In the genomic region with DNA sequence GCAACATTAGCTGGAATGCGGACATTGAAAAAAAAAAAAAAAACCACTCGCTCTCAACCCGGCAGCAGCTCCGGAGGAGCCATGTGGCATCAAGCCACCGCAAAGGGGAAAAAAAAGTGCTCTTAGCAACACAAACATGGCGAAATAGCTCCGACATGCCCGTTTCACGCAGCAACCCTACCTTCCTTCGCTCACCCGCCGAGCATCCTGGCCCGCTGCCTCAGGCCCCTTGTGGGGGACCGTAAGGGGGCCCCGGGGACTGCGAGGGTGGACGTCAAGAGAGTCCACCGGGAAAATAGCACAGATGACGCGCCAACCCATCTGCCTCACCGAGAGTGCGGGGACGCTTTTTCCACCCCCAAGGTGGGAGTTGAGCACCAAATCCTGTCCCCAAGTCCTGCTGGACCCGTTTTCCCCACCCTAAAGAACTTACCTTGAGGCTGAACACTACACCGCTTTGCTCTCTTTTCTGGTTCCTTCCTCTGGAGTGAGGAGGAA, we compare ENCODE assay signal across 8 mouse cellular contexts.
DNase-seq lines count a peak whose midpoint lies in the region; ATAC-seq and TF ChIP-seq lines count a peak whose summit lies in the region.

No protein-coding gene starts in this region.

- no peak for TF ChIP-seq POLR2A in testis, adult 2 months (IDR thresholded peaks at IDR 0.05; ENCODE audit: control insufficient read depth, low read depth, low read length)

- under 1% methylated on average over 25 of the region's 25 CpGs for WGBS in hindbrain, postnatal 0 days
- under 1% methylated on average over 25 of the region's 25 CpGs for WGBS in limb, embryonic 12.5 days
- 0% methylated on average over 25 of the region's 25 CpGs for WGBS in midbrain, embryonic 14.5 days

- H3K9me3 ChIP-seq in hindbrain, postnatal 0 days (ENCODE audit: low read length): no peaks in the 10 kb centered on the region
- no peaks in the 10 kb centered on the region for H3K9me3 ChIP-seq in limb, embryonic 12.5 days
- H3K9me3 ChIP-seq in midbrain, embryonic 14.5 days (ENCODE audit: control insufficient read depth, low read length): no peaks in the 10 kb centered on the region

- peak; percentile 10; the same call in 1 of the 2 replicates for ATAC-seq in hindbrain, postnatal 0 days
- no peak for ATAC-seq in limb, embryonic 12.5 days (ENCODE audit: insufficient number of reproducible peaks, insufficient read depth, low FRiP score, low TSS enrichment, low read depth)
- no peak for ATAC-seq in midbrain, embryonic 14.5 days (ENCODE audit: low FRiP score, low TSS enrichment)

- H3K4me1 ChIP-seq in hindbrain, postnatal 0 days (ENCODE audit: insufficient read depth, low read length): peaks cover 10% of the 10 kb centered on the region; the same call in 1 of the 2 replicates
- peaks cover 32% of the 10 kb centered on the region for H3K4me1 ChIP-seq in limb, embryonic 12.5 days (replicated peaks)
- H3K4me1 ChIP-seq in midbrain, embryonic 14.5 days (ENCODE audit: control insufficient read depth, insufficient read depth, low read length): peaks cover 32% of the 10 kb centered on the region
- H3K4me1 ChIP-seq in testis, adult 2 months (ENCODE audit: control insufficient read depth, insufficient read depth, low read length): peaks cover 20% of the 10 kb centered on the region

- no peaks in the 10 kb centered on the region for H3K36me3 ChIP-seq in hindbrain, postnatal 0 days (ENCODE audit: insufficient read depth, low read length)
- no peaks in the 10 kb centered on the region for H3K36me3 ChIP-seq in limb, embryonic 12.5 days
- no peaks in the 10 kb centered on the region for H3K36me3 ChIP-seq in midbrain, embryonic 14.5 days (ENCODE audit: control insufficient read depth, insufficient read depth, low read length)
- H3K36me3 ChIP-seq in testis, adult 2 months (ENCODE audit: control insufficient read depth, insufficient read depth, low read length): no peaks in the 10 kb centered on the region; the same call in 1 of the 2 replicates

- H3K27ac ChIP-seq in hindbrain, postnatal 0 days: peak overlapping the region; percentile 32; the same call in 1 of the 2 replicates
- no peak overlapping the region for H3K27ac ChIP-seq in limb, embryonic 12.5 days
- no peak overlapping the region for H3K27ac ChIP-seq in midbrain, embryonic 14.5 days (replicated peaks; ENCODE audit: low read depth, low read length)
- peak overlapping the region; percentile 87 for H3K27ac ChIP-seq in testis, adult 2 months (ENCODE audit: control insufficient read depth, insufficient read depth, low read depth, low read length)

- peak overlapping the region; percentile 77 for H3K4me3 ChIP-seq in hindbrain, postnatal 0 days (ENCODE audit: low read length)
- peak overlapping the region; percentile 76 for H3K4me3 ChIP-seq in limb, embryonic 12.5 days (replicated peaks)
- H3K4me3 ChIP-seq in midbrain, embryonic 14.5 days (replicated peaks; ENCODE audit: low read depth, low read length): peak overlapping the region; percentile 72
- H3K4me3 ChIP-seq in testis, adult 2 months (ENCODE audit: control insufficient read depth, low read depth, low read length): peak overlapping the region; percentile 90

- H3K27me3 ChIP-seq in hindbrain, postnatal 0 days (ENCODE audit: insufficient read depth, low read length): peaks cover 10% of the 10 kb centered on the region; the same call in 1 of the 2 replicates
- H3K27me3 ChIP-seq in limb, embryonic 12.5 days: peaks cover 87% of the 10 kb centered on the region
- H3K27me3 ChIP-seq in midbrain, embryonic 14.5 days (ENCODE audit: control insufficient read depth, insufficient read depth, low read length): peaks cover 30% of the 10 kb centered on the region
- H3K27me3 ChIP-seq in testis, adult 2 months (ENCODE audit: control insufficient read depth, insufficient read depth, low read length): no peaks in the 10 kb centered on the region; the same call in none of the 2 replicates

- peak overlapping the region; percentile 59; the same call in 1 of the 2 replicates for H3K9ac ChIP-seq in hindbrain, postnatal 0 days (replicated peaks; ENCODE audit: low read length)
- no peak overlapping the region; the same call in 1 of the 2 replicates for H3K9ac ChIP-seq in limb, embryonic 12.5 days (replicated peaks)
- peak overlapping the region; percentile 48 for H3K9ac ChIP-seq in midbrain, embryonic 14.5 days (replicated peaks; ENCODE audit: low read length)

- TF ChIP-seq CTCF in hindbrain, postnatal 0 days (IDR thresholded peaks at IDR 0.05; ENCODE audit: low read depth): no peak
- no peak for TF ChIP-seq CTCF in testis, adult 2 months (IDR thresholded peaks at IDR 0.05; ENCODE audit: control insufficient read depth, insufficient read depth, insufficient replicate concordance, low read depth, low read length)

- DNase-seq in embryo, embryonic 10.5 days (ENCODE audit: low spot score): peak; percentile 59
- no peak for DNase-seq in embryo, embryonic 10 days (ENCODE audit: low spot score)
- peak; percentile 64 to 71 for DNase-seq in cerebellum, adult 18-20 months
- peak; percentile 47 for DNase-seq in gastrocnemius, postnatal 10 days
- DNase-seq in hindbrain, postnatal 0 days (ENCODE audit: low spot score): peak; percentile 67
- peak; percentile 71 for DNase-seq in midbrain, embryonic 14.5 days

- H3K4me2 ChIP-seq in hindbrain, postnatal 0 days (ENCODE audit: low read depth, low read length): peak overlapping the region; percentile 99
- H3K4me2 ChIP-seq in limb, embryonic 12.5 days: peak overlapping the region; percentile 100
- peak overlapping the region; percentile 97 for H3K4me2 ChIP-seq in midbrain, embryonic 14.5 days (ENCODE audit: low read length)

Comparison
In these comparisons a context has a peak if more than half of its experiments do, and no peak if none do; other contexts are left out.
1. H3K27ac ChIP-seq: peak in hindbrain, postnatal 0 days (single experiment) and testis, adult 2 months (single experiment); none in limb, embryonic 12.5 days (single experiment) and midbrain, embryonic 14.5 days (single experiment).
2. Peak in every context shown above with its lines, with median percentiles within 50 percentile points of each other: H3K4me2 ChIP-seq and H3K4me3 ChIP-seq.